Mouse (Mus musculus) lung, adult 2 months (tissue): ENCODE results near the gene Il17rd. TPM values are rescaled to one million over a fixed set of nuclear protein-coding genes. Genes with fewer than 3 reads are reported as not detected.

Source experiments
- DNase-seq: peaks from one replicate; pipeline ENCODE4 v3.0.0; 2022
- H3K4me1 ChIP-seq: fragments of 200-500 bp; 2 replicates; pipeline ENCODE4 v1.6.1; 2011; ENCODE audit warnings: low read length; ENCODE audit not compliant: control insufficient read depth, insufficient read depth
- H3K4me3 ChIP-seq: fragments of 200-500 bp; replicated peaks from 2 replicates; pipeline ENCODE3; 2011; ENCODE audit warnings: low read depth, mild to moderate bottlenecking, control low read depth, low read length; ENCODE audit errors: extremely low read depth
- CTCF ChIP-seq: fragments of 200-500 bp; IDR thresholded peaks from 2 replicates; pipeline ENCODE4 v1.5.1; 2011; ENCODE audit warnings: mild to moderate bottlenecking, low read length, control low read depth; ENCODE audit not compliant: insufficient read depth
- POLR2A ChIP-seq: fragments of 200-500 bp; IDR thresholded peaks from 2 replicates; pipeline ENCODE4 v1.6.1; 2011; ENCODE audit warnings: low read depth, mild to moderate bottlenecking, control low read depth, low read length, borderline replicate concordance; ENCODE audit errors: extremely low read depth
- WGBS: fragments of 180-500 bp; shearing (Covaris S2); methylation state at CpG from one replicate; pipeline ENCODE4 v1.1.7; 2018; 5-methylcytosine and 5-hydroxymethylcytosine counted together
- polyA plus RNA-seq: library from polyadenylated mRNA; depleted of rRNA; stranded (reverse); fragments of >200 nt; gene quantifications from 2 replicates; pipeline ENCODE4 v1.2.3, GENCODE M21; 2012

The Il17rd gene
- polyA plus RNA-seq, 1 experiment = 11.3 TPM

- TF ChIP-seq POLR2A = no peak
- TF ChIP-seq CTCF = peak; percentile 58
- DNase-seq = peak; percentile 23
- no peaks in the 10 kb centered on the region; the same call in 1 of the 2 replicates for H3K4me1 ChIP-seq
- WGBS = 56% methylated on average over 6 of the region's 6 CpGs
- no peak overlapping the region for H3K4me3 ChIP-seq
These were observed 70.2 kb downstream of the Il17rd start for GRCm38 (mm10) chr14:27108748-27109504.

GRCm38 (mm10) chr14:27114362-27115274 is 75.9 kb downstream of the Il17rd start, which contains the start of gene Arhgef3:
Gene Arhgef3 (plus strand): TSS chr14:27114899.
- DNase-seq = peak; percentile 54
- 3% methylated on average over 57 of the region's 58 CpGs for WGBS
- peak within 1 kb of the TSS; percentile 83 for H3K4me3 ChIP-seq
- TF ChIP-seq POLR2A = peak; percentile 59; the same call in 1 of the 2 replicates
- no peak for TF ChIP-seq CTCF
- peaks cover 9% of the 10 kb centered on the region for H3K4me1 ChIP-seq

- H3K4me3 ChIP-seq = peak overlapping the region; percentile 83
- peaks cover 9% of the 10 kb centered on the region for H3K4me1 ChIP-seq
- DNase-seq = peak; percentile 12
- TF ChIP-seq POLR2A (no peak), CTCF (no peak)
- 13% methylated on average over 11 of the region's 11 CpGs for WGBS
These were observed 76.5 kb downstream of the Il17rd start for GRCm38 (mm10) chr14:27115275-27115660.

GRCm38 (mm10) chr14:27115991-27116390 is 77.2 kb downstream of the Il17rd start:
- peak overlapping the region; percentile 36 for H3K4me3 ChIP-seq
- WGBS = 47% methylated on average over 6 of the region's 6 CpGs

GRCm38 (mm10) chr14:27116577-27117165 is 77.9 kb downstream of the Il17rd start:
- Histone ChIP-seq H3K4me1 (peaks cover 9% of the 10 kb centered on the region), H3K4me3 (no peak overlapping the region)
- no peak for TF ChIP-seq POLR2A
- TF ChIP-seq CTCF = no peak
- WGBS = 68% methylated on average over 4 of the region's 4 CpGs
- no peak for DNase-seq

More at GRCm38 (mm10) chr14:27115991-27116390, 77.2 kb downstream of the Il17rd start:
- peaks cover 9% of the 10 kb centered on the region for H3K4me1 ChIP-seq
- no peak for TF ChIP-seq POLR2A
- TF ChIP-seq CTCF = no peak
- no peak for DNase-seq

- 88% methylated on average over 5 of the region's 5 CpGs for WGBS
These were observed 79.8 kb downstream of the Il17rd start for GRCm38 (mm10) chr14:27118546-27118945.

GRCm38 (mm10) chr14:27122646-27123045 is 83.9 kb downstream of the Il17rd start:
- Histone ChIP-seq H3K4me3 (no peak overlapping the region), H3K4me1 (no peaks in the 10 kb centered on the region)
- 79% methylated on average over 3 of the region's 3 CpGs for WGBS
- no peak for DNase-seq
- TF ChIP-seq POLR2A (no peak), CTCF (no peak)

More at GRCm38 (mm10) chr14:27118546-27118945, 79.8 kb downstream of the Il17rd start:
- Histone ChIP-seq H3K4me1 (peaks cover 9% of the 10 kb centered on the region), H3K4me3 (no peak overlapping the region)
- TF ChIP-seq POLR2A (no peak), CTCF (no peak)
- DNase-seq = no peak

- no peak overlapping the region for H3K4me3 ChIP-seq
- TF ChIP-seq CTCF = no peak
- whole genome bisulfite sequencing = 33% methylated on average over 8 of the region's 8 CpGs
- DNase-seq = no peak
- H3K4me1 ChIP-seq = no peaks in the 10 kb centered on the region
These were observed 84.8 kb downstream of the Il17rd start for GRCm38 (mm10) chr14:27123543-27123942.

GRCm38 (mm10) chr14:27130031-27130430 is 91.3 kb downstream of the Il17rd start:
- Histone ChIP-seq H3K4me1 (no peaks in the 10 kb centered on the region), H3K4me3 (no peak overlapping the region)
- 90% methylated on average over 3 of the region's 3 CpGs for WGBS
- TF ChIP-seq CTCF = no peak
- TF ChIP-seq POLR2A = no peak
- no peak for DNase-seq
